Mouse (Mus musculus) gastrocnemius, postnatal 10 days (tissue): ENCODE measurements around the gene Gm20662. TPM values are rescaled to one million over a fixed set of nuclear protein-coding genes. Genes with fewer than 3 reads are reported as not detected.
A peak's percentile ranks its signal among the peaks of the same experiment; 100 is the strongest.

Experiments
- DNase-seq: peaks from one replicate; pipeline ENCODE4 v3.0.0; 2021; ENCODE audit warnings: mixed read lengths
- total RNA-seq, 2 experiments: library from RNA; stranded (reverse); gene quantifications; 2 replicates each; pipeline ENCODE4 v1.2.3; 2021

The Gm20662 gene
- total RNA-seq, 2 experiments from 2014 or later = not detected

DNA sequence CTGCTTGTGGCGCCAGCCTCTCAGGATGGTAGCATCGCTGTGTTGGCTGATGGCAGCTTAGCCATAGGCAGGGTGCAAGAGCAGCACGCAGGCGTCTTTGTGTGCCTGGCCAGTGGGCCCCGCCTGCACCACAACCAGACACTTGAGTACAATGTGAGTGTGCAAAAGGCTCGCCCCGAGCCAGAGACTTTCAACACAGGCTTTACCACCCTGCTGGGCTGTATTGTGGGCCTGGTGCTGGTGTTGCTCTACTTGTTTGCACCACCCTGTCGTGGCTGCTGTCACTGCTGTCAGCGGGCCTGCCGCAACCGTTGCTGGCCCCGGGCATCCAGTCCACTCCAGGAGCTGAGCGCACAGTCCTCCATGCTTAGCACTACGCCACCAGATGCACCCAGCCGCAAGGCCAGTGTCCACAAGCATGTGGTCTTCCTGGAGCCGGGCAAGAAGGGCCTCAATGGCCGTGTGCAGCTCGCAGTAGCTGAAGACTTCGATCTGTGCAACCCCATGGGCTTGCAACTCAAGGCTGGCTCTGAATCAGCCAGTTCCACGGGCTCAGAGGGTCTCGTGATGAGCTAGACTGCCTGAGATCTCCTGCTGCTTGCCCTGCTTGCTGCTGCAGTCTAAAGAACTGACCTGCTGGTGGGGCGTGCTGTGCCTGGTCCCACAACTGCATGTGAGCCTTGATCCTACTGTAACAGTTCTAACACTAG lies 58.3 kb downstream of the Gm20662 start:
- peak; percentile 15 for DNase-seq

GRCm38 (mm10) chr9:108055061-108055460 lies 58.9 kb downstream of the Gm20662 start:
- no peak for DNase-seq

- DNase-seq = no peak
These were observed 59.6 kb downstream of the Gm20662 start for GRCm38 (mm10) chr9:108055661-108056237.

- DNase-seq = no peak
These were observed 60.5 kb downstream of the Gm20662 start for GRCm38 (mm10) chr9:108056361-108057261.

DNA sequence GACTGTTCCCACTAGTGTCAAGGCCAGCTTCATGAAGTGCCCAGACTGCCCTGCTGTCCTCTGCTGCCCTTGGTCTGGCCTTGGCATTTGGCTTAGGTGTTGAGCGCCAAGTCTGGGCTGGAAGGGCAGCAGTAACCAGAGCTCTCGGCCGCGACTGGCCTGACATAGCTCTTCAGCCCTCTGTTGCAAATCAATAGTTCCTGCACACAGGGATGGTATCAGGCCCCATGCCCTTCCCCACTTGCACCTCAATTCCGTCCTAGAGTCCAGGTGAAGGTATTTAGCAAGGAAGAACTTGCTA lies 61.1 kb downstream of the Gm20662 start:
- peak; percentile 51 for DNase-seq

GRCm38 (mm10) chr9:108058291-108058690 lies 62.1 kb downstream of the Gm20662 start:
- DNase-seq = peak; percentile 9

DNA sequence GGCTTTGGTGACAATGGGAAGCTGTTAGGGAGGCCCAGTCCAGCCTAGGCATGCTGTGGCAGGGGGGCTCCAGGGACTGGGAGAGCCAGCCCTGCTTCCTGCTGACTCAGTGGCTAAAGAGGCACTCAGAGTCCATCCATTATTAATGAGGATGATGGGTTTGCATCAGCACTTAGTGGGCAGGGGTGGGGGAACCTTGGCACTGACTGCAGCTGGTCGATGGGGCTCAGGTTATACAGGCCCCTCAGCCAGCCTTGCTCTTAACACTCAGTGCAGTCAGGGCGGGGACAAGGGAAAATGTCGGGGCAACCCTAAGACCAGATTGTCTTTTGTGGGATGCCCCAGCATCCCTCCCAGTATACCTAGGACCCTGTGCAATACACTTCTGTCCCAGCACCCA lies 66.0 kb downstream of the Gm20662 start:
- DNase-seq = no peak

DNA sequence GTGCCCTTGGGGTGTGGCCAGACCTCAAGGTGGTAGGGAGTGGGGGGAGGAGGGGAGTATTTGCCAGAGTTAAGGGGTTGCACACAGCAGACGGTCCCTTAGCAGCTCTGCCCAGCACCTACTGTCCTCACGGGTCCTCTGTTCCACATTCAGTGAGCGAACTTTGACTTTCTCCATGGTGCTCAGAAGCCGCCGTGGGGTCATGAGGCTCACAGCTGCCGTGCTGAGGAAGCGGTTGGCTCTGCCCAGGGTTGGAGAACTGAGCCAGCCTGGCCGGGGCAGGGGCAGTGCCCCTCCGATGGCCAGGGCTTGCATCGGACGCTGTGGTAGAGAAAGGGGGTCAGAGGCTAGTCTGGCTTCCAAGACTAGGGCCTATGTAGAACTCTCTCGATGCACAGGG lies 67.2 kb downstream of the Gm20662 start:
- no peak for DNase-seq

DNA sequence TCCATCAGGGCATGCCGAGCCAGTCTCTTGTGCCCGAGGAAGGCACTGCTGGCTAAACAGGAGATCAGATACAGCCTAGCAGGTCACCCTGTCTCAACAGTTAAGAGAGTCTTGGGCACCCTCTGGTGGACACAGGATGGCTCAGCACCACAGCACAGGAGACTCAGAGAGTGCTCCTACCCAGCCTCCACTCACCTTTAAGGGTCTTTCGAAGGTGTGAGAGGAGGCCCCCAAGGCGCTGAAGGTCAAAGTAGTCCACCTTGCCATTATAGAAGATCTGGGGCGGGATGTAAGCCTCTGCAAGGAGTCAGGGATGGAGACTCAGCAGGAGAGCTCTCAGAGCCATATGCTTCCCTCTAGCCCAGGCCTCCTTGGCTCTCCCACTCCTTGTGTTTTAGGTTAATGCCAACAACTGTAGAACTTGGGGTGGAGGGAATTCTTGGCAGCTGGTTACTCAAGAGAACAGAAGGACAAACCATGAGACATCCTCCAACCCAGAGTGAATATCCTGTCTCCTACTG lies 69.4 kb downstream of the Gm20662 start:
- DNase-seq = peak; percentile 61

- no peak for DNase-seq
These were observed 71.0 kb downstream of the Gm20662 start for GRCm38 (mm10) chr9:108067199-108067598.

GRCm38 (mm10) chr9:108067900-108068299 lies 71.8 kb downstream of the Gm20662 start:
- peak; percentile 85 for DNase-seq

DNA sequence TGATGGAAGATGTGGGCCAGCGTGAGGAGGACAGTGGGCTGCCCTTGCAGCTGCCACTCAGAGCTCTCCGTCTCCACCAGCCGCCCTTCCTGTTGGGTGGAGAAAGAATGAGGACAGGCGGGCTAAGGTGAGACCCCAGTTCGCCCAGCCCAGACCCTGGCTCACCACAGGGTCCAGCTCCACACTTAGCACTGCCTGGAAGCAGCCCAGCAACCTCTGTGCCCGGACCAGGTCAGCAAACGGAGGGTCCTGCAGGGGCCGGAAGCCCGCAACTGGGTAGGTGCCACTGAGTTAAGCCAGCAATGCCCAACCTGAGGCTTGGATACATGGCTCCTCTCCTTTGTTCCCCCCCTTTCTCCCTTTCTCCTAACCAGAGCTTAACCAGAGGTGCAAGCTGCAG lies 72.9 kb downstream of the Gm20662 start:
- no peak for DNase-seq

GRCm38 (mm10) chr9:108069529-108069928 lies 73.4 kb downstream of the Gm20662 start:
- DNase-seq = no peak

- DNase-seq = no peak
These were observed 75.7 kb downstream of the Gm20662 start for GRCm38 (mm10) chr9:108071801-108072200.

DNA sequence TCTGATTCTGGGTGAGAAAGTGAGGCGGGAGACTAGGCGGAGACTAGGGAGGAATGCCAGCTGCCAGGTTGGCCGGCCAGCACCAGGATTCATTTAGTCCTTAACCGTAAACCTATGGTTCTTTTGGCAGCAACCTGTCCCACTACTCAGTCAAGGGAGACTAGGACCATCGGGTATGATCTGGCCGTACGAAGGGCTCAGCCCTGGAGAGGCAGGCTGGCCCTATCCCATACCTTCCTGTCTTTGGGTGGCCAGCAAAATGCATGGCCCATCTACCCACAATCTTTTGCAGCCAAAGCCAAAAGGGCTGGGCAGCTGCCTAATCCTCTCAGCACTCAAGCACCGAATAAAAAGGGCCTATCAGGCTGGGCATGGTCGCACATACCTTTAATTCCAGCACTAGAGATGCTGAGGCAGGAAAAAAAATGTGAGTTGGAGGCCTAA lies 76.4 kb downstream of the Gm20662 start:
- no peak for DNase-seq

GRCm38 (mm10) chr9:108073141-108073930 lies 77.2 kb downstream of the Gm20662 start:
- no peak for DNase-seq

- DNase-seq = no peak
These were observed 84.0 kb downstream of the Gm20662 start, which contains the start of gene Mst1 for GRCm38 (mm10) chr9:108080168-108080567. TSS of gene Mst1 (plus strand) at chr9:108080436.

DNA sequence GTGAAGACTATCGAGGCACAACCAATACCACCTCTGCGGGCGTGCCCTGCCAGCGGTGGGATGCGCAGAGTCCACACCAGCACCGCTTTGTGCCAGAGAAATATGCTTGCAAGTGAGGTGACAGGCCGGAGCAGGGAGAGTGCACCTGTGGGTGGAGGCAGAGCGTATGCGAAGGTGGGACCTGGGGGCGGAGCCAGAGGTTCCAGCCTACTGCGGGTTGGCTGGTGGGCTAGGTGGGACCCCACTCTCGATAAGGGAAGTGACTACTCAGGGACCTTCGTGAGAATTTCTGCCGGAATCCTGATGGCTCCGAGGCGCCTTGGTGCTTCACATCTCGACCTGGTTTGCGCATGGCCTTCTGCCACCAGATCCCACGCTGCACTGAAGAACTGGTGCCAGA lies 86.4 kb downstream of the Gm20662 start:
- no peak for DNase-seq

DNA sequence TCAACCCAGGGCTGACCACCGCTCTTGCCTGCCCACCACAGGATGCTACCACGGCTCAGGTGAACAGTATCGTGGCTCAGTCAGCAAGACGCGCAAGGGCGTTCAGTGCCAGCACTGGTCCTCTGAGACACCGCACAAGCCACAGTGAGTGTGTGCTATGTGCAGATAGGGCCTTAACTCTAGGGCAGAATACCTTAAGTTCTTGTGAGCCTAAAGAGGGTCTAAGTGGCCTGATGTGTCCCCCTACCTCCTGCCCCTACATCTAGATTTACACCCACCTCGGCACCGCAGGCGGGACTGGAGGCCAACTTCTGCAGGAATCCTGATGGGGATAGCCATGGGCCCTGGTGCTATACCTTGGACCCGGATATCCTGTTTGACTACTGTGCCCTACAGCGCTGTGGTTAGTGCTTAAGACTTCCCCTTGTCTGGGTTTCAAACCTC lies 86.9 kb downstream of the Gm20662 start, which contains the start of gene Rnf123:
TSS of gene Rnf123 (minus strand) at position 359 of the 444 bp plus-strand sequence.
- DNase-seq = no peak

DNA sequence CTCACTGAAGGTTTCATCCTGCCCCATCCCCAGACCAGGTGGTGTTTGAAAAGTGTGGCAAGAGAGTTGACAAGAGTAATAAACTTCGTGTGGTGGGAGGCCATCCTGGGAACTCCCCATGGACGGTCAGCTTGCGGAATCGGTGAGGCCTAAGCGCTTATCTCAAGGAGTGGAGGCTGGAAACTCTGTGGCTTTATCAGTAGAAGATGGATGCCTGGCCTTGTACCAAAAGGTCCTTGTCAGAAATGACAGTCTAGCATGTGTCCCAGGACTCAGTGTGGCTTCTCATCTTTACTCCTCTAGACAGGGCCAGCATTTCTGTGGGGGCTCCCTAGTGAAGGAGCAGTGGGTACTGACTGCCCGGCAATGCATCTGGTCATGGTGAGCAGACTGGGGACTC lies 87.4 kb downstream of the Gm20662 start:
- no peak for DNase-seq

- DNase-seq = no peak
These were observed 89.1 kb downstream of the Gm20662 start for GRCm38 (mm10) chr9:108085261-108085660.

- no peak for DNase-seq
These were observed 94.5 kb downstream of the Gm20662 start for GRCm38 (mm10) chr9:108090611-108091120.
